Mouse (Mus musculus) mouse embryonic stem cell (cell line): ENCODE measurements at regions not wholly inside any gene's neighbourhood (a gene's known extent, or its start where the extent isn't known, plus 50 kb on each side); places are given as distances from the start of the nearest gene placed in this dataset.

Experiments
- in situ Hi-C, 2 experiments: fragments of 300-500 bp; cut with MboI; formaldehyde crosslinking; loops; 1 replicate in 1 of 2; 3 replicates in 1 of 2; pipeline ENCODE4 v1.14.3; 2019 to 2020; ENCODE audit warnings: low sequenced_read_pairs in 2 of 2, low pct_unique_long_range_greater_than_20kb in 1 of 2, mixed read lengths in 1 of 2; ENCODE audit not compliant: unreplicated experiment in 1 of 2

GRCm38 (mm10) chr17:84110000-84110695 is 77.6 kb downstream of the Zfp36l2 start:
- in situ Hi-C loops, result no loop called here

GRCm38 (mm10) chr17:84107946-84108686 is 79.6 kb downstream of the Zfp36l2 start:
- in situ Hi-C loops, result no loop called here

- in situ Hi-C loops, result no loop called here
Measured at GRCm38 (mm10) chr17:84107497-84107896, 80.2 kb downstream of the Zfp36l2 start.

- in situ Hi-C loops, result no loop called here
Measured at GRCm38 (mm10) chr17:84104242-84104641, 83.5 kb downstream of the Zfp36l2 start.

GRCm38 (mm10) chr17:84103344-84103743 is 84.4 kb downstream of the Zfp36l2 start:
- in situ Hi-C loops, result no loop called here

- in situ Hi-C loops, result no loop called here
Measured at GRCm38 (mm10) chr17:84101652-84102051, 86.1 kb downstream of the Zfp36l2 start.

GRCm38 (mm10) chr17:84100523-84100922 is 87.2 kb downstream of the Zfp36l2 start:
- in situ Hi-C loops, result no loop called here

- in situ Hi-C loops, result no loop called here
Measured at GRCm38 (mm10) chr17:84099737-84100136, 88.0 kb downstream of the Zfp36l2 start.

- in situ Hi-C loops, result no loop called here
Measured at GRCm38 (mm10) chr17:84097871-84098430, 89.8 kb downstream of the Zfp36l2 start.

GRCm38 (mm10) chr17:84097286-84097685 is 90.5 kb downstream of the Zfp36l2 start:
- in situ Hi-C loops, result no loop called here

GRCm38 (mm10) chr17:84096345-84097260 is 91.1 kb downstream of the Zfp36l2 start:
- in situ Hi-C loops, result no loop called here

- in situ Hi-C loops, result no loop called here
Measured at GRCm38 (mm10) chr17:84095829-84096228, 91.9 kb downstream of the Zfp36l2 start.

- in situ Hi-C loops, result no loop called here
Measured at GRCm38 (mm10) chr17:84095089-84095488, 92.7 kb downstream of the Zfp36l2 start.

- in situ Hi-C loops, result no loop called here
Measured at GRCm38 (mm10) chr17:84086394-84086793, 101.4 kb downstream of the Zfp36l2 start.

GRCm38 (mm10) chr17:84085721-84086120 is 102.0 kb downstream of the Zfp36l2 start:
- in situ Hi-C loops, result no loop called here

- in situ Hi-C loops, result no loop called here
Measured at GRCm38 (mm10) chr17:84085232-84085631, 102.5 kb downstream of the Zfp36l2 start.

GRCm38 (mm10) chr17:84083307-84084263 is 104.2 kb downstream of the Zfp36l2 start:
- in situ Hi-C loops, result no loop called here

- in situ Hi-C loops, result no loop called here
Measured at GRCm38 (mm10) chr17:84082571-84082970, 105.2 kb downstream of the Zfp36l2 start.
